Mouse (Mus musculus) midbrain, postnatal 0 days (tissue): Measurements from ENCODE around the gene Hlf. TPM values are rescaled to one million over a fixed set of nuclear protein-coding genes. Genes with fewer than 3 reads are reported as not detected.

Source experiments
- ATAC-seq: fragments of 200-750 bp; cut with Nextera tagmentation; 2 replicates; pipeline ENCODE4 v1.8.0; 2017; ENCODE audit warnings: moderate number of reproducible peaks, mild to moderate bottlenecking, moderate TSS enrichment, moderate library complexity; ENCODE audit not compliant: low FRiP score
- DNase-seq: peaks from one replicate; pipeline ENCODE4 v3.0.0-alpha.2; 2015; ENCODE audit warnings: low spot score
- H3K27ac ChIP-seq: fragments of 300-500 bp; sonication (generic); 2 replicates; pipeline ENCODE4 v1.5.1; 2014; ENCODE audit warnings: low read depth, mild to moderate bottlenecking, low read length, mixed read lengths
- H3K27me3 ChIP-seq: fragments of 300-500 bp; sonication (generic); 2 replicates; pipeline ENCODE4 v1.6.1; 2014; ENCODE audit warnings: low read length, control low read depth, mixed read lengths; ENCODE audit not compliant: insufficient read depth
- H3K36me3 ChIP-seq: fragments of 300-500 bp; sonication (generic); 2 replicates; pipeline ENCODE4 v1.6.1; 2014; ENCODE audit warnings: low read length, control low read depth, mixed read lengths; ENCODE audit not compliant: insufficient read depth
- H3K4me1 ChIP-seq: fragments of 300-500 bp; sonication (generic); 2 replicates; pipeline ENCODE4 v1.6.1; 2014; ENCODE audit warnings: mild to moderate bottlenecking, control low read depth, antibody characterized with exemption, low read length, mixed read lengths; ENCODE audit not compliant: insufficient read depth
- H3K4me2 ChIP-seq: fragments of 300-500 bp; sonication (generic); 2 replicates; pipeline ENCODE4 v1.6.1; 2014; ENCODE audit warnings: low read depth, mild to moderate bottlenecking, low read length, mixed read lengths; ENCODE audit not compliant: poor library complexity, severe bottlenecking
- H3K4me3 ChIP-seq: fragments of 300-500 bp; sonication (generic); 2 replicates; pipeline ENCODE4 v1.5.1; 2014; ENCODE audit warnings: low read depth, mild to moderate bottlenecking, low read length, moderate library complexity
- H3K9ac ChIP-seq: fragments of 300-500 bp; sonication (generic); replicated peaks from 2 replicates; pipeline ENCODE4 v1.6.1; 2014; ENCODE audit warnings: mild to moderate bottlenecking, low read length, moderate library complexity, mixed read lengths; ENCODE audit not compliant: poor library complexity, severe bottlenecking
- H3K9me3 ChIP-seq: fragments of 300-500 bp; sonication (generic); 2 replicates; pipeline ENCODE4 v1.6.1; 2016; ENCODE audit warnings: low read length, control low read depth
- CTCF ChIP-seq: IDR thresholded peaks from 2 replicates; pipeline ENCODE4 v1.5.1; 2016; ENCODE audit warnings: antibody characterized with exemption, mild to moderate bottlenecking
- WGBS: fragments of 180-500 bp; shearing (Covaris S2); extraction: QIAGEN DNeasy Blood & Tissue Kit; methylation state at CpG from one replicate; pipeline ENCODE4 v1.1.7; 2014; 5-methylcytosine and 5-hydroxymethylcytosine counted together
- polyA plus RNA-seq: library from polyadenylated mRNA; unstranded; fragments of >200 nt; fragmentation: Nextera tagmentation; extraction: Ambion mirVana; gene quantifications from 2 replicates; pipeline ENCODE4 v1.2.1, GENCODE M21; 2015
- total RNA-seq: library from RNA; depleted of rRNA; stranded (reverse); fragments of >200 nt; gene quantifications from 2 replicates; pipeline ENCODE4 v1.2.3, GENCODE M21; 2014

Gene Hlf
- total and polyA plus RNA-seq, 2 experiments from 2014 or later, result 9.0 to 11.2 TPM

GRCm38 (mm10) chr11:90360536-90360935, 30.2 kb downstream of the Hlf start:
- no peak for TF ChIP-seq CTCF
- no peaks in the 10 kb centered on the region for H3K36me3 ChIP-seq
- DNase-seq (no peak), ATAC-seq (no peak)
- H3K27me3 ChIP-seq, result no peaks in the 10 kb centered on the region
- H3K9me3 ChIP-seq, result no peaks in the 10 kb centered on the region
- no peak overlapping the region for H3K4me3 ChIP-seq
- WGBS, result 97% methylated on average over 5 of the region's 5 CpGs
- H3K9ac ChIP-seq, result no peak overlapping the region
- no peak overlapping the region for H3K27ac ChIP-seq
- no peak overlapping the region for H3K4me2 ChIP-seq
- H3K4me1 ChIP-seq, result peaks cover 10% of the 10 kb centered on the region; the same call in 1 of the 2 replicates

DNA sequence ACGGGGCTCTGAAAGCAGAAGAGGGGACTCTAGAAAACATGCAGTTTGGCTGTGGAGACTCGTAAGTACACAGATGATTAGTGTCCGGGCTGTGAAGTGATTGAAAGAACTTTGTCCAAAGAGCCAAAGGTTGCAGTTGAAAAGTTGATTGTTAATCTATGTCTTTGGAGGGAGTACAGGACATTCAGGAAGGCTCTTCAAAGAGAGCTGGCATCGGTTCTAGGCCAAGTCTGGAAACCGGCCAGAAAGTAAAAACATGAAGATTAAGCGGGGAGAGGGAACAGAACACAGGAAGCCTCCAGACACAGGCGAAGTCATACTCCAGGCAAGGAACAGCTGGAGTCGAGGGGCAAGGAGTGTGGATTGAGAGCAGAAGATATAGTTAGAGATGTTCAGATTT, 32.6 kb downstream of the Hlf start:
- no peaks in the 10 kb centered on the region for H3K9me3 ChIP-seq
- no peaks in the 10 kb centered on the region for H3K27me3 ChIP-seq
- no peak overlapping the region for H3K4me2 ChIP-seq
- ATAC-seq, result no peak
- peaks cover 14% of the 10 kb centered on the region; the same call in 1 of the 2 replicates for H3K4me1 ChIP-seq
- H3K9ac ChIP-seq, result no peak overlapping the region
- WGBS, result 69% methylated on average over 8 of the region's 8 CpGs
- H3K36me3 ChIP-seq, result no peaks in the 10 kb centered on the region
- H3K4me3 ChIP-seq, result no peak overlapping the region
- no peak for DNase-seq
- no peak overlapping the region for H3K27ac ChIP-seq
- TF ChIP-seq CTCF, result no peak

DNA sequence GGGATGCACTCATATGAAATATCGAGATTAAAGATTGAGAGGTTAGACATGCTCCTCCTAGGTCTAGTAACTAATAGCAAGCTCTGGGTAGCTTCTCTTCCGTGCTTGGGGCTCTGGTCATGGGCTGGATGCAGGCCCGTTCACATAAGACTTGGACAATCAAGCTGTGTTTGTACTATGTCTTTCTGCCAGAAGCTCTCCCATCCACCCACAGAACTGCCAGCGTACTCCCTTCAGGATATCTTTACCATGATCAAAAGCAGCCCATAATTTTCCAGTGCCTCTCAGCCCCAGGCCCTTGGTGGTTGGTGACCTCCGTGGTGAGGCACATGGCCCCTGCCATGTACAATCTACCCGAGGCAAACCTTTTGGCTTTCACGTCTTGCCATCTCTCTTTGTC, 33.3 kb downstream of the Hlf start:
- no peak for TF ChIP-seq CTCF
- H3K4me3 ChIP-seq, result no peak overlapping the region
- ATAC-seq (no peak), DNase-seq (no peak)
- H3K27me3 ChIP-seq, result no peaks in the 10 kb centered on the region
- H3K4me2 ChIP-seq, result no peak overlapping the region
- H3K36me3 ChIP-seq, result no peaks in the 10 kb centered on the region
- no peak overlapping the region for H3K27ac ChIP-seq
- no peaks in the 10 kb centered on the region for H3K9me3 ChIP-seq
- peaks cover 14% of the 10 kb centered on the region; the same call in 1 of the 2 replicates for H3K4me1 ChIP-seq
- H3K9ac ChIP-seq, result no peak overlapping the region
- WGBS, result 88% methylated on average over 7 of the region's 7 CpGs

- DNase-seq (peak; percentile 51), ATAC-seq (0 out of 2 replicates have a peak, but pooled peaks have one; percentile 7)
- no peaks in the 10 kb centered on the region for H3K36me3 ChIP-seq
- H3K9me3 ChIP-seq, result no peaks in the 10 kb centered on the region
- no peak overlapping the region for H3K9ac ChIP-seq
- peaks cover 14% of the 10 kb centered on the region; the same call in 1 of the 2 replicates for H3K4me1 ChIP-seq
- H3K27ac ChIP-seq, result no peak overlapping the region
- no peak overlapping the region for H3K4me2 ChIP-seq
- TF ChIP-seq CTCF, result no peak
- 46% methylated on average over 9 of the region's 9 CpGs for WGBS
- H3K4me3 ChIP-seq, result no peak overlapping the region
- H3K27me3 ChIP-seq, result no peaks in the 10 kb centered on the region
Observed at GRCm38 (mm10) chr11:90356495-90357304, 34.0 kb downstream of the Hlf start.

DNA sequence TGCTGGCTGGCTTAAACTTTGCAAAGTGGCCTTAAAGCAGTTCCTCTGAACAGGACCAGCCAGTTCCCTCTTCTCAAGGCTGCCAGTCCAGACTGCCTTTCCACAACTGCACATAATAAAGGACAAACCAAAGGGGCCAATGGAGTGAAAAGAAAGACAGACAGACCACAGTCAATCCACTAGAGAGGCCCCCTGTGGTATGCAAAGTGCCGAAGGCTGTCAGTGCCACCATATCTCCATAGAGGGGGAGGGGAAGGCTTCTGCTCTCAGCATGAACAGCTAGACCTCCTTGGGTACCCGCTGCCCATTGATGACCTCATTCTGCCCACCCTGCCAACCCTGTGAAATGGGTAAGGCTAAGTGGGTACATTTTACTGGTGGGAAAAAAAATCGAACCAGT, 34.7 kb downstream of the Hlf start:
- Histone ChIP-seq H3K27ac (no peak overlapping the region), H3K4me1 (peaks cover 14% of the 10 kb centered on the region; the same call in 1 of the 2 replicates), H3K4me3 (no peak overlapping the region), H3K36me3 (no peaks in the 10 kb centered on the region), H3K9me3 (no peaks in the 10 kb centered on the region), H3K9ac (no peak overlapping the region), H3K27me3 (no peaks in the 10 kb centered on the region), H3K4me2 (no peak overlapping the region)
- ATAC-seq, result no peak
- no peak for TF ChIP-seq CTCF
- WGBS, result 26% methylated on average over 3 of the region's 3 CpGs
- no peak for DNase-seq

- no peaks in the 10 kb centered on the region for H3K27me3 ChIP-seq
- no peak overlapping the region for H3K27ac ChIP-seq
- WGBS, result 41% methylated on average over 7 of the region's 7 CpGs
- no peaks in the 10 kb centered on the region for H3K36me3 ChIP-seq
- H3K4me2 ChIP-seq, result no peak overlapping the region
- no peaks in the 10 kb centered on the region for H3K9me3 ChIP-seq
- TF ChIP-seq CTCF, result no peak
- ATAC-seq, result no peak; the same call in 1 of the 2 replicates
- H3K4me3 ChIP-seq, result no peak overlapping the region
- no peak overlapping the region for H3K9ac ChIP-seq
- peak; percentile 72 for DNase-seq
- peaks cover 14% of the 10 kb centered on the region; the same call in 1 of the 2 replicates for H3K4me1 ChIP-seq
Observed at GRCm38 (mm10) chr11:90355270-90355681, 35.4 kb downstream of the Hlf start.
